Mouse (Mus musculus) hindbrain, embryonic 12.5 days (tissue): Measurements from ENCODE around the gene Milr1. TPM values are rescaled to one million over a fixed set of nuclear protein-coding genes. Genes with fewer than 3 reads are reported as not detected.

ENCODE experiments used
- ATAC-seq: fragments of 200-750 bp; cut with Nextera tagmentation; 2 replicates; pipeline ENCODE4 v1.8.0; 2017; ENCODE audit warnings: moderate TSS enrichment; ENCODE audit not compliant: low FRiP score
- H3K27ac ChIP-seq: fragments of 300-500 bp; sonication (generic); 2 replicates; pipeline ENCODE4 v1.5.1; 2016; ENCODE audit warnings: mild to moderate bottlenecking
- H3K27me3 ChIP-seq: fragments of 300-500 bp; sonication (generic); 2 replicates; pipeline ENCODE4 v1.6.1; 2016; ENCODE audit warnings: mild to moderate bottlenecking
- H3K36me3 ChIP-seq: fragments of 300-500 bp; sonication (generic); 2 replicates; pipeline ENCODE4 v1.6.1; 2016; ENCODE audit warnings: mild to moderate bottlenecking
- H3K4me1 ChIP-seq: fragments of 300-500 bp; sonication (generic); 2 replicates; pipeline ENCODE4 v1.6.1; 2016
- H3K4me2 ChIP-seq: fragments of 300-500 bp; sonication (generic); replicated peaks from 2 replicates; pipeline ENCODE4 v1.6.1; 2016; ENCODE audit warnings: mild to moderate bottlenecking
- H3K4me3 ChIP-seq: fragments of 300-500 bp; sonication (generic); 2 replicates; pipeline ENCODE4 v1.5.1; 2016; ENCODE audit warnings: mild to moderate bottlenecking
- H3K9ac ChIP-seq: fragments of 300-500 bp; sonication (generic); 2 replicates; pipeline ENCODE4 v1.6.1; 2016; ENCODE audit warnings: mild to moderate bottlenecking, moderate library complexity
- H3K9me3 ChIP-seq: fragments of 300-500 bp; sonication (generic); replicated peaks from 2 replicates; pipeline ENCODE4 v1.6.1; 2016; ENCODE audit warnings: mild to moderate bottlenecking
- WGBS: fragments of 180-500 bp; shearing (Covaris S2); methylation state at CpG from one replicate; pipeline ENCODE4 v1.1.7; 2016; 5-methylcytosine and 5-hydroxymethylcytosine counted together
- polyA plus RNA-seq: library from polyadenylated mRNA; unstranded; fragments of >200 nt; fragmentation: Nextera tagmentation; extraction: Ambion mirVana; gene quantifications from 2 replicates; pipeline ENCODE4 v1.2.1, GENCODE M21; 2016

The Milr1 gene
- polyA plus RNA-seq, 1 experiment from 2014 or later, result 1.0 TPM

DNA sequence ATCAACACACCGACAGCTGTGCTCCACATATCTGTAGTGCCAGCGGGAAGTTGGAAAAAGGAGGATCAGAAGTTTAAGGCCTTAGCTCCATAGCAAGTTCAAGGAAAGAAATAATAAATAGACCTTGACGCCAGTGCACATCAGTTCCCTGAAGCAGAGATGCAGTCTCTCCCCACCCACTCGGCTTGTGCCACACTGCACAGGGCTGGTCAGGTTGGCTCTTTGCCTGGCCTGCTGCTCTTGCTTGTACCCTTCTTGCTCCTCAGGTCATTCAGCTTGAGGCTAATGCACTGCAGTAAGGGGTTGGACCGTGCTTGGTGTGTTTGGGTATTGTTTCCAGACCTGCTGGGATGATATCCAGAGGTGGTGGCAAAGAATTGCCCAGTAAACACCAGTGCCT lies 9.5 kb downstream of the Milr1 start:
- Histone ChIP-seq H3K36me3 (no peaks in the 10 kb centered on the region; the same call in 1 of the 2 replicates), H3K4me2 (no peak overlapping the region), H3K9ac (no peak overlapping the region), H3K27ac (no peak overlapping the region), H3K4me3 (no peak overlapping the region), H3K9me3 (no peaks in the 10 kb centered on the region), H3K27me3 (no peaks in the 10 kb centered on the region), H3K4me1 (peaks cover 14% of the 10 kb centered on the region)
- no peak for ATAC-seq
- 92% methylated on average over 5 of the region's 5 CpGs for WGBS

DNA sequence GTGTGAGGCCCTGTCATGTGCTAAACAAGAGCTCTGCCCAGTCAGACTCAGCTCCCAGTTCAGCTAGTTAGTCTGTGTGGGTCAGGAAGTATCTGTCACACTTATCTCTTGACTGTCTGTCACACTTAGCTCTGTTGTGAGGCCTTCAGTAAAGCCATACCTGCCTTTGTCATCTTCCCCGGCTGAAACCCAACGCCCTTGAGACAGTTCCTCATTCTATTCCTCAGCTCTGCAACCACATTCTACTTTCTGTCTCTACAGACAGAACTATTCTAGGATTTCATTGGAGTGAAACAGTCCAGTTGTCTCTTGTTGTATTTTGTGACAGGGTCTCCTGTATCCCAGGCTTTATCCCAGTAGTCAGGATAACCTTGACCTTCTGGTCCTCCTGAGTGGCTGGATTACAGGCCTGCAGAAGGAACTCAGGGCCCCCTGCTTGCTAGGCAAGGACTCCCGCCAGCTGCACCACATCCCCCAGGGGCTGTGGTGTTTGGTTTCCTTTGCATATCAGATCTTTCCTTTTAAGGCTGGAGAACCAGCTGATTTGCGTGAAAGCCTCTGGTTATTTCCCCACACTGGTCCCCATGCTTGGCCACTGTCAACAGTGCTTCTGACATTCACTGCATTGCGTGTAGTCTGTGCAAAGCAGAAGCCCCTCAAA lies 11.2 kb downstream of the Milr1 start:
- Histone ChIP-seq H3K4me1 (peaks cover 14% of the 10 kb centered on the region), H3K9me3 (no peaks in the 10 kb centered on the region), H3K9ac (no peak overlapping the region), H3K36me3 (peaks cover 12% of the 10 kb centered on the region), H3K27me3 (no peaks in the 10 kb centered on the region), H3K4me2 (no peak overlapping the region), H3K4me3 (no peak overlapping the region), H3K27ac (peak overlapping the region; percentile 68)
- ATAC-seq, result no peak
- 47% methylated on average over 5 of the region's 5 CpGs for WGBS

DNA sequence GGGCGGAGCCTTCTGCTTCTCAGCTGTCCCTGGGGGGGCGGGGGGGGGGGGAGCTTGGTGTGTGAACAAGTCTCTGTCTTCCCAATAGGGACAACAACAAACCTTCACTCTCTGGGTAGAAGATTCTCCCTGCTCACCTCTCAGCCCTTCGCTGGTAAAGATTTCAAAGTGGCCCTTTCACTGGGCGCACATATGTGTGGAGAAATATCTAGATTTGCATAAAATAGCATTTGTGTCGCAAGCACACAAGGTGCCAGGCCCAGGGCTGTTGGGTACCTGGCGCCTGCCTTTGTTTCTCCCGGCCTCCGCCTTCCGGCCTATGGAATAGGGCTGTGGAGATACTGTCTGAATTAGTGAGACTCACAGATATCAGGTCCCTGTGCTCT lies 11.8 kb downstream of the Milr1 start:
- Histone ChIP-seq H3K9ac (no peak overlapping the region), H3K4me1 (peaks cover 14% of the 10 kb centered on the region), H3K4me3 (no peak overlapping the region), H3K27me3 (no peaks in the 10 kb centered on the region), H3K36me3 (peaks cover 17% of the 10 kb centered on the region), H3K27ac (peak overlapping the region; percentile 68; the same call in 1 of the 2 replicates), H3K9me3 (peaks cover 4% of the 10 kb centered on the region; the same call in 1 of the 2 replicates), H3K4me2 (no peak overlapping the region)
- 75% methylated on average over 9 of the region's 9 CpGs for WGBS
- no peak for ATAC-seq

DNA sequence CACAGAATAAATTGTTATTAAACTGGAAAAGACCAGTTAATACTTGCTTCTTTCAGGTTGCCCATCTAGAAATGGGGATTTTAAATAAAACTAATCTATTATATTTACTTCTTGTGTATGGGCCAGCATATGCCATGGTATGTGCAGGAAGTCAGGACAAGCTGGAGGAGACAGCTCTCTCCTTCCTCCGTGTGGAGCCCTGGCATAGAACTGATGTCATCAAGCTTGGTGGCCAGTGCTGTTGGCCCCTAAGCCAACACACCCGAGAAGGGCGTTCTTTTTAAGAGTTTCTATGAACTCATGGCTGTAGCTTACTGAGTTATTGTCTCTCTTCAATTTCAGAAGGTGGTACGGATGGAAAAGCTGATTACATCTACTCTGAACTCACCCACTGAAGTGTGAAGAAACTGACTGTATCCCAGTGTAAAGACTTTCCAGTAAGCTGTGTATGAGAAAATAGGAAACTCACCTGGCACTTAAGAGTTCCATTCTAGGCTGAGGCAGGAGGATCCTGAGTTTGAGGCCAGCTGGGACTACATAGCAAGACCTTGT lies 15.7 kb downstream of the Milr1 start:
- Histone ChIP-seq H3K9me3 (peaks cover 9% of the 10 kb centered on the region; the same call in 1 of the 2 replicates), H3K9ac (no peak overlapping the region), H3K4me3 (no peak overlapping the region), H3K27me3 (no peaks in the 10 kb centered on the region), H3K27ac (no peak overlapping the region), H3K4me2 (no peak overlapping the region), H3K36me3 (peaks cover 48% of the 10 kb centered on the region), H3K4me1 (peaks cover 12% of the 10 kb centered on the region)
- 91% methylated on average over 4 of the region's 4 CpGs for WGBS
- ATAC-seq, result no peak

DNA sequence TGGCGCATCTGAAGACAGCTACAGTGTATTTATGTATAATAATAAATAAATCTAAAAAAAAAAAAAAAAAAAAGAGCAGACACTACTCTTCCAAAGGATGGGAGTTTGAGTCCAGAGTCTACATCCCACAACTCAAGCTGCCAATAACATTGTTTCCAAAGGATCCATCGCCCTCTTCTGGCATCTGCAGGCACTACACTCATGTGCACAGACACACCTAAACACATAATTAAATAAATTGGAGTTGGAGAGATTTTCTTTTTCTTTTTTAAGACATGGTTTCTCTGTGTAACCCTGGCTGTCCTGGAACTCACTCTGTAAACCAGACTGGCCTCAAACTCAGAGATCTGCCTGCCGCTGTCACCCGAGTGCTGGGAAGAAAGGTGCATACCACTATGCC lies 16.5 kb downstream of the Milr1 start:
- Histone ChIP-seq H3K27me3 (no peaks in the 10 kb centered on the region), H3K9ac (no peak overlapping the region), H3K36me3 (peaks cover 54% of the 10 kb centered on the region), H3K4me1 (peaks cover 6% of the 10 kb centered on the region), H3K27ac (no peak overlapping the region), H3K4me3 (no peak overlapping the region), H3K9me3 (peaks cover 9% of the 10 kb centered on the region; the same call in 1 of the 2 replicates), H3K4me2 (no peak overlapping the region)
- ATAC-seq, result no peak
- 97% methylated on average over 4 of the region's 4 CpGs for WGBS

DNA sequence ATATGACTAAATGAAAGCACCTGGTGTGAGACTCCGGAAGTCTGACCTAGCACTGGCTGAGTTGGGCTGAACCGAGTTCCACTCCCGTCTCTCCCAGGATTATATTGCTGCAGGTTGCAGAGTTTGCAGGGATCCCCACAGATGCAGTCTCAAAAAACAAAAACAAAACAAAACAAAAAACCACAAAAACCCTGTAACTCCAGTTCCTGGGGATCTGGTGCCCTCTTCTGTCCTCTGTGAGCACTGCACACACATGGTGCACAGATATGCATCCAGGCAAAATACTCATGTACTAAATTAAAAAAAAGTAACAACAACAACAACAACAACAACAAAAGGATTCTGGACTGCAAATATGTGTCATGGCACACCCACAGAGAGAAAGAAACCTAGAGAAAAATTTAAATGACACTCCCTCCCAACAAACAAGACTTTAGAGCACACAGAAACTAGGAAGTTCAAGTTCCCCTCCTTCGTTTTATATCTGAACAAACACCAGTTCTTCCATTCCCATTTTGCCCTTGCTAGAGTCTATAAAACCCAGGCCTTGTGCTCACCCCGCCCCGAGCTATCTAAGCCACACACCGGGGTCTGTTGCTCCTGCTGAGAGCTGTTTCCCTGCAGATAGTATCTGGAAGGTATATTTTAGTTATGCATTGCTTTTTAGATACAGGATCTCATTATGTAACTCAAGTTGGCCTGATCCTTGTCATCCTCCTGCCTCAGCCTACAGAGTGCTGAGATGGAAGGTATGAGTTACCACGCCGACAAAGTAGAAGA lies 19.4 kb downstream of the Milr1 start:
- WGBS, result 99% methylated on average over 9 of the region's 9 CpGs
- no peaks in the 10 kb centered on the region for H3K27me3 ChIP-seq
- peaks cover 9% of the 10 kb centered on the region; the same call in 1 of the 2 replicates for H3K9me3 ChIP-seq
- H3K9ac ChIP-seq, result no peak overlapping the region
- no peak overlapping the region for H3K27ac ChIP-seq
- H3K4me3 ChIP-seq, result no peak overlapping the region
- no peak overlapping the region for H3K4me2 ChIP-seq
- peaks cover 82% of the 10 kb centered on the region for H3K36me3 ChIP-seq
- no peak for ATAC-seq
- no peaks in the 10 kb centered on the region for H3K4me1 ChIP-seq

DNA sequence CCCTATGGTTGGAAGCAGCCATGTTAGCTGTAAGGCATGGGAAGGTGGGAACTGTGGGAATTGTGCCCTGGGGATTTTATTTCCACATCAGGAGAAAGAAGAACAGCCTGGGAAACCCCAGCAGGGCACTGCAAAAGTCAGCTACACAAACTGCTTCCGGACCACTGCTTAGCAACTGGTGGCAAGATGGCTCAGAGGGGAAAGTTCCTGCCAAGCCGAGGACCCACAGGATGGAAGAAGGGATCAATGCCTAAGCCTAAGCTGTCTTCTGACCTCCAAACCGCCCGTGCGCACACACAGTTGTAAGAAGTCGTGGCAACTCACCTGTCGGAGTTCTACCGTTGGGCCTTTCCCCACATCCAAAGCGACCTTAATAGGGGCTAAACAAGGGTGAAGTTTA lies 22.0 kb downstream of the Milr1 start:
- Histone ChIP-seq H3K4me2 (no peak overlapping the region), H3K27ac (no peak overlapping the region), H3K9ac (no peak overlapping the region), H3K27me3 (no peaks in the 10 kb centered on the region), H3K9me3 (peaks cover 2% of the 10 kb centered on the region; the same call in 1 of the 2 replicates), H3K4me1 (no peaks in the 10 kb centered on the region), H3K4me3 (no peak overlapping the region), H3K36me3 (peaks cover 66% of the 10 kb centered on the region)
- WGBS, result 89% methylated on average over 9 of the region's 9 CpGs
- ATAC-seq, result no peak

DNA sequence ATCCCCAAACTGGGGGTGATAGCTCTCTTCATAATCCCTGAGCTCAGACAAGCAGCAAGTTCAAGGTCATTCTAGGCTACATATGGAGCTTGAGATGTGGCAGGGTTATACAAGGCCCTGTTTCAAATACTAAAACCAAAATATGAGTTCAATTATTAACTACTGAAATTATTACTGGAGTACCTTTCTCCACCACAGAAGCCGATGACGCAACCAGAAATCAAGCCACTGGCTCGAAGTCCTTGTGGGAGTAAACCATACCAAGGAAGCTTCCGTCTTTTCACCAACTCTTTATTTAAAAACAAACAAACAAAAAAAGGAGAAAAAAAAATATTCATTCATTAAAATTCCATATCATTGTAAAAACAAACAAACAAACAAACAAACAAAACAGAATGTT lies 25.9 kb downstream of the Milr1 start:
- Histone ChIP-seq H3K4me3 (no peak overlapping the region), H3K4me1 (peaks cover 5% of the 10 kb centered on the region; the same call in 1 of the 2 replicates), H3K36me3 (peaks cover 53% of the 10 kb centered on the region), H3K27me3 (no peaks in the 10 kb centered on the region), H3K9me3 (no peaks in the 10 kb centered on the region), H3K27ac (no peak overlapping the region), H3K9ac (no peak overlapping the region), H3K4me2 (no peak overlapping the region)
- ATAC-seq, result no peak
- WGBS, result 96% methylated on average over 4 of the region's 4 CpGs

DNA sequence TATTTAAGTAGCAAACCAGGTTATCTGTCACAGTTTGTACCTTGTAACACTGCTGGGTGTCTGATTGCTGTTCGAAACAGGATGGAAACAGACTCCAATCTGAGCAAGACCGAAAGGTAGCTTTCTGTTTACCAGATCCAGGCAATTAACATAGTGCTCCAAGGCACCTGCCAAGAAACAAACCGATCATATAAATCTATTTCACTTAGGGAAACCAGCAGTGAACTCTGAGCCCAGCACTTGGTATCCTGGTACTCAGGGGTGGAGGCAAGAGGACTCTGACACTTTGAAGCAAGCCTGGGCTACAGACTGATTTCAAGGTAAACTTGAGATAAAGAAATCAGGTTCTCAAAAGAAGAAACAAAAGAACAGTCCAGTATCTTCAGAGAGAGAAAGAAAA lies 26.4 kb downstream of the Milr1 start:
- Histone ChIP-seq H3K4me1 (peaks cover 5% of the 10 kb centered on the region; the same call in 1 of the 2 replicates), H3K9me3 (no peaks in the 10 kb centered on the region), H3K36me3 (peaks cover 53% of the 10 kb centered on the region), H3K27me3 (no peaks in the 10 kb centered on the region), H3K4me2 (no peak overlapping the region), H3K27ac (no peak overlapping the region), H3K4me3 (no peak overlapping the region), H3K9ac (no peak overlapping the region)
- 97% methylated on average over 3 of the region's 3 CpGs for WGBS
- no peak for ATAC-seq

DNA sequence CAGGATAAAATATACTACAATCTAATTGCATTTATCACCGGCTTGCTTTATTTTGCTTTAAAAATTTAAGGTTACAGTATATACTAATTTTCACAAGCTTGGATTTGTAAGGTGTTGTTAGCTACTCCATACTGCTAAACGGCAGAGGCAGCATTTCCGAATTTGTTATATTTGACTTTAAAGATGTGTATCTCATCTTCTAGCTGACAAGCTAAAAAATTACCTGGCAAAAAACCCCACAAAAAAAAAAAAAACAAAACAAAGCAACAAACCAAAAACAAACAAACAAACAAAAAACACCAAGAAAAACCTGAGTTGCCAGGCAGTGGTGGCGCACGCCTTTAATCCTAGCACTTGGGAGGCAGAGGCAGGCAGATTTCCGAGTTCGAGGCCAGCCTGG lies 27.1 kb downstream of the Milr1 start:
- Histone ChIP-seq H3K4me2 (no peak overlapping the region), H3K27me3 (no peaks in the 10 kb centered on the region), H3K9me3 (no peaks in the 10 kb centered on the region), H3K36me3 (peaks cover 52% of the 10 kb centered on the region), H3K4me3 (no peak overlapping the region), H3K27ac (no peak overlapping the region), H3K4me1 (peaks cover 5% of the 10 kb centered on the region; the same call in 1 of the 2 replicates), H3K9ac (no peak overlapping the region)
- no peak for ATAC-seq
- 90% methylated on average over 7 of the region's 7 CpGs for WGBS

DNA sequence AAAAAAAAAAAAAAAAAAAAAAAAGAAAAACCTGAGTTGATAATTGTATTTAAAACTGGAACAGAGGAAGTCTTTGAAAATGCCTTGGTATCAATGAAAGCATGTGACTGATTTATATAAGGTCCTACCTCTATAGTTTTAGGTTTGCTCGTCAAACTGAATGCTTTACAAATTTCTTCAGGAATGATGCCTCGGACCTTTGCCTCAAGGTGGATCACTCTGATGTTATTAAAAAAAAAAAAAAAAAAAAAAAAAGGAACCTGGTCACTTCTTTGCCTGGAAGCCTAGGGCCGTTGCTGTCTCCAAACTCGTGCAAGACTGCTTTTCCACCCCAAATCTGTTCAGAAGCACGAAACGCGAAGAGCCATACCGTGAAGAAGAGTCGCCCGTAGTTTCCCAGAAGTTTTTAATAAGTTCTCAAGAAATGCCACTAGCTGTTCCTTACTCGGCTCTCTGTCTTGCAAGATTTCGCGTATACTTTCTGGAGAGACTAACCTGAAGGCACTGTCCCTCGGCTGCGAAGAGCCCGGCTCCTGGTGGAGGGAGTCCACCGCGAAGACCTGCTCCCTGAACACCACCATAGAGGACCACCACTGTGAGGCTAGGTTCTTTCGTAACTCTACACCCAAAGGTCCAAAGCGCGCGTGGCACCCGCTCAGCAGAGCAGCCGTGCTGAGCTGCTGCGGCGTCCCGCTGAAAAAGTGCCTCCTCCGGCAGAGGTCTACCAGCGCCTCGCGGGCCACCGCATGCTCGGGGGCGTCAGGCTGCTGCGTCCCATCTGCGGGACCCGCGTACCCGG lies 27.8 kb downstream of the Milr1 start:
- peaks cover 7% of the 10 kb centered on the region; the same call in 1 of the 2 replicates for H3K4me1 ChIP-seq
- H3K27ac ChIP-seq, result peak overlapping the region; percentile 97
- no peak; the same call in none of the 2 replicates for ATAC-seq
- H3K9me3 ChIP-seq, result no peaks in the 10 kb centered on the region
- 3% methylated on average over 39 of the region's 39 CpGs for WGBS
- H3K4me2 ChIP-seq, result peak overlapping the region; percentile 85
- peak overlapping the region; percentile 80 for H3K4me3 ChIP-seq
- H3K36me3 ChIP-seq, result peaks cover 52% of the 10 kb centered on the region
- H3K27me3 ChIP-seq, result no peaks in the 10 kb centered on the region
- peak overlapping the region; percentile 92 for H3K9ac ChIP-seq
